Mouse (Mus musculus): ENCODE results near the gene Fkbp2.

GRCm38 (mm10) chr19:6934195-6934977, 45.9 kb downstream of the Fkbp2 start, which contains the start of gene Kcnk4:
- no peak for TF ChIP-seq POLR2A (IDR thresholded peaks at IDR 0.05; ENCODE audit: control insufficient read depth, extremely low read depth, insufficient read depth, low read length, poor library complexity)
- TF ChIP-seq CTCF (IDR thresholded peaks at IDR 0.05; ENCODE audit: borderline replicate concordance, control insufficient read depth, extremely low read depth, insufficient read depth, low read length, poor library complexity), result no peak
